Mouse (Mus musculus): ENCODE data around the gene Pef1. TPM values are rescaled to one million over a fixed set of nuclear protein-coding genes. Genes with fewer than 3 reads are reported as not detected.
A peak's percentile ranks its signal among the peaks of the same experiment; 100 is the strongest.

Gene Pef1
- polyA plus RNA-seq, 1 experiment from 2014 or later: 75.1 TPM

- Histone ChIP-seq H3K36me3 (no peaks in the 10 kb centered on the region), H3K9me3 (replicated peaks) (no peaks in the 10 kb centered on the region), H3K4me1 (peaks cover 81% of the 10 kb centered on the region), H3K4me2 (no peak overlapping the region), H3K27ac (no peak overlapping the region), H3K27me3 (peaks cover 20% of the 10 kb centered on the region), H3K4me3 (replicated peaks) (no peak overlapping the region), H3K9ac (no peak overlapping the region)
- WGBS: 85% methylated on average over 4 of the region's 4 CpGs
- no peak for ATAC-seq (replicated peaks; ENCODE audit: low FRiP score)
These were observed 68.0 kb downstream of the Pef1 start for GRCm38 (mm10) chr4:130170362-130170761.

GRCm38 (mm10) chr4:130171951-130172765 lies 69.8 kb downstream of the Pef1 start:
- H3K9ac ChIP-seq: no peak overlapping the region
- ATAC-seq (replicated peaks; ENCODE audit: low FRiP score): peak; percentile 33

GRCm38 (mm10) chr4:130173060-130173822 lies 70.9 kb downstream of the Pef1 start:
- Histone ChIP-seq H3K4me3 (replicated peaks) (peak overlapping the region; percentile 42), H3K27me3 (peaks cover 16% of the 10 kb centered on the region), H3K9me3 (replicated peaks) (no peaks in the 10 kb centered on the region), H3K9ac (no peak overlapping the region), H3K36me3 (no peaks in the 10 kb centered on the region), H3K27ac (peak overlapping the region; percentile 81), H3K4me1 (peaks cover 87% of the 10 kb centered on the region), H3K4me2 (peak overlapping the region; percentile 70)
- no peak for ATAC-seq (replicated peaks; ENCODE audit: low FRiP score)
- 65% methylated on average over 11 of the region's 11 CpGs for WGBS

More at GRCm38 (mm10) chr4:130171951-130172765, 69.8 kb downstream of the Pef1 start:
- H3K27me3 ChIP-seq: peaks cover 20% of the 10 kb centered on the region
- peak overlapping the region; percentile 8 for H3K4me3 ChIP-seq (replicated peaks)
- H3K36me3 ChIP-seq: no peaks in the 10 kb centered on the region
- no peaks in the 10 kb centered on the region for H3K9me3 ChIP-seq (replicated peaks)
- H3K4me1 ChIP-seq: peaks cover 90% of the 10 kb centered on the region
- H3K4me2 ChIP-seq: peak overlapping the region; percentile 70
- H3K27ac ChIP-seq: peak overlapping the region; percentile 81
- 31% methylated on average over 11 of the region's 11 CpGs for WGBS

GRCm38 (mm10) chr4:130173911-130174311 lies 71.6 kb downstream of the Pef1 start:
- no peaks in the 10 kb centered on the region for H3K9me3 ChIP-seq (replicated peaks)
- H3K4me1 ChIP-seq: peaks cover 81% of the 10 kb centered on the region
- 43% methylated on average over 19 of the region's 19 CpGs for WGBS
- no peaks in the 10 kb centered on the region for H3K36me3 ChIP-seq
- ATAC-seq (replicated peaks; ENCODE audit: low FRiP score): no peak
- H3K27me3 ChIP-seq: peaks cover 16% of the 10 kb centered on the region
- 0 out of 2 replicates have a peak overlapping the region, but pooled peaks have one; percentile 5 for H3K9ac ChIP-seq
- H3K4me3 ChIP-seq (replicated peaks): peak overlapping the region; percentile 42
- H3K27ac ChIP-seq: peak overlapping the region; percentile 45; the same call in 1 of the 2 replicates
- peak overlapping the region; percentile 70 for H3K4me2 ChIP-seq

- H3K27ac ChIP-seq: peak overlapping the region; percentile 45
- peak overlapping the region; percentile 31; the same call in 1 of the 2 replicates for H3K9ac ChIP-seq
- 2% methylated on average over 25 of the region's 25 CpGs for WGBS
- peaks cover 16% of the 10 kb centered on the region for H3K27me3 ChIP-seq
- H3K36me3 ChIP-seq: no peaks in the 10 kb centered on the region
- no peaks in the 10 kb centered on the region for H3K9me3 ChIP-seq (replicated peaks)
- peak overlapping the region; percentile 42 for H3K4me3 ChIP-seq (replicated peaks)
- peak; percentile 58 for ATAC-seq (replicated peaks; ENCODE audit: low FRiP score)
- peaks cover 75% of the 10 kb centered on the region for H3K4me1 ChIP-seq
- H3K4me2 ChIP-seq: peak overlapping the region; percentile 70
These were observed 72.1 kb downstream of the Pef1 start for GRCm38 (mm10) chr4:130174335-130175031.

- Histone ChIP-seq H3K4me1 (peaks cover 70% of the 10 kb centered on the region), H3K27ac (peak within 1 kb of the TSS; percentile 45), H3K9ac (peak within 1 kb of the TSS; percentile 31; the same call in 1 of the 2 replicates), H3K36me3 (no peaks in the 10 kb centered on the region), H3K9me3 (replicated peaks) (no peaks in the 10 kb centered on the region), H3K4me2 (peak within 1 kb of the TSS; percentile 70), H3K4me3 (replicated peaks) (peak within 1 kb of the TSS; percentile 42), H3K27me3 (peaks cover 20% of the 10 kb centered on the region)
- peak; percentile 23; the same call in 1 of the 2 replicates for ATAC-seq (replicated peaks; ENCODE audit: low FRiP score)
- WGBS: 3% methylated on average over 14 of the region's 14 CpGs
These were observed 72.8 kb downstream of the Pef1 start, which contains the start of gene Tinagl1 for GRCm38 (mm10) chr4:130175072-130175711. TSS of gene Tinagl1 (minus strand) at chr4:130175122.

GRCm38 (mm10) chr4:130176156-130176720 lies 73.9 kb downstream of the Pef1 start:
- H3K9ac ChIP-seq: no peak overlapping the region

GRCm38 (mm10) chr4:130177087-130177486 lies 74.7 kb downstream of the Pef1 start:
- Histone ChIP-seq H3K4me3 (replicated peaks) (no peak overlapping the region), H3K27me3 (peaks cover 24% of the 10 kb centered on the region), H3K27ac (peak overlapping the region; percentile 59), H3K9me3 (replicated peaks) (no peaks in the 10 kb centered on the region), H3K36me3 (no peaks in the 10 kb centered on the region), H3K4me1 (peaks cover 67% of the 10 kb centered on the region), H3K9ac (no peak overlapping the region), H3K4me2 (no peak overlapping the region)
- WGBS: 59% methylated on average over 4 of the region's 4 CpGs
- no peak for ATAC-seq (replicated peaks; ENCODE audit: low FRiP score)

More at GRCm38 (mm10) chr4:130176156-130176720, 73.9 kb downstream of the Pef1 start:
- WGBS: 70% methylated on average over 5 of the region's 5 CpGs
- Histone ChIP-seq H3K9me3 (replicated peaks) (no peaks in the 10 kb centered on the region), H3K4me2 (no peak overlapping the region), H3K27me3 (peaks cover 21% of the 10 kb centered on the region), H3K27ac (no peak overlapping the region), H3K4me1 (peaks cover 70% of the 10 kb centered on the region), H3K36me3 (no peaks in the 10 kb centered on the region), H3K4me3 (replicated peaks) (no peak overlapping the region)
- no peak for ATAC-seq (replicated peaks; ENCODE audit: low FRiP score)

GRCm38 (mm10) chr4:130177536-130177935 lies 75.2 kb downstream of the Pef1 start:
- Histone ChIP-seq H3K9me3 (replicated peaks) (no peaks in the 10 kb centered on the region), H3K27me3 (peaks cover 24% of the 10 kb centered on the region), H3K4me3 (replicated peaks) (no peak overlapping the region), H3K36me3 (no peaks in the 10 kb centered on the region), H3K4me1 (peaks cover 65% of the 10 kb centered on the region), H3K9ac (no peak overlapping the region), H3K4me2 (no peak overlapping the region), H3K27ac (peak overlapping the region; percentile 59)
- no peak for ATAC-seq (replicated peaks; ENCODE audit: low FRiP score)
- 52% methylated on average over 7 of the region's 7 CpGs for whole genome bisulfite sequencing
